ENCODE assay signal across 10 mouse cellular contexts in genomic region chr1:165104707-165105259, GRCm38 (mm10). TPM values are rescaled to one million over a fixed set of nuclear protein-coding genes. Genes with fewer than 3 reads are reported as not detected.
DNase-seq lines count a peak whose midpoint lies in the region; ATAC-seq lines count a peak whose summit lies in the region.
"Had no signal": no experiment of that assay in that cellular context is flagged by ENCODE, and none has a peak within 500 bp of the region (broad histone marks: within the 10 kb centered on the region; RNA-seq: fewer than 3 reads in every experiment).

No protein-coding gene starts in this region.

- ATAC-seq in embryonic facial prominence, embryonic 12.5 days (ENCODE audit: insufficient number of reproducible peaks, insufficient read depth, low FRiP score, low TSS enrichment): peak; percentile 10; the same call in 1 of the 2 replicates
- ATAC-seq in hindbrain, embryonic 16.5 days: peak; percentile 60
- ATAC-seq in midbrain, embryonic 14.5 days (ENCODE audit: low FRiP score, low TSS enrichment): peak; percentile 60; the same call in 1 of the 2 replicates

- DNase-seq in embryonic facial prominence, embryonic 10.5 days (ENCODE audit: low spot score): no peak
- DNase-seq in c-Kit-positive CD71-positive TER-119-negative erythroid progenitor cells, embryonic 14.5 days (ENCODE audit: low read depth): peak; percentile 48
- DNase-seq in midbrain, embryonic 14.5 days: peak; percentile 61
- no peak for DNase-seq in kidney, postnatal 10 days
- DNase-seq in adrenal gland, adult (ENCODE audit: inconsistent age in 2 of 2, low spot score in 1 of 2): no peak
- DNase-seq in embryo, embryonic 11 days: no peak

- 79% methylated on average over 7 of the region's 7 CpGs for WGBS in embryonic facial prominence, embryonic 12.5 days
- WGBS in embryonic facial prominence, embryonic 10.5 days: 88% methylated on average over 7 of the region's 7 CpGs
- WGBS in hindbrain, embryonic 16.5 days: 50% methylated on average over 7 of the region's 7 CpGs
- 56% methylated on average over 7 of the region's 7 CpGs for WGBS in midbrain, embryonic 14.5 days

- no peak overlapping the region for H3K27ac ChIP-seq in embryonic facial prominence, embryonic 12.5 days
- H3K27ac ChIP-seq in embryonic facial prominence, embryonic 10.5 days (replicated peaks): no peak overlapping the region
- H3K27ac ChIP-seq in hindbrain, embryonic 16.5 days (ENCODE audit: low read depth, low read length): no peak overlapping the region
- H3K27ac ChIP-seq in midbrain, embryonic 14.5 days (replicated peaks; ENCODE audit: low read depth, low read length): peak overlapping the region; percentile 28; the same call in 1 of the 2 replicates
- H3K27ac ChIP-seq: macrophage had no signal

- H3K36me3 ChIP-seq in embryonic facial prominence, embryonic 12.5 days: no peaks in the 10 kb centered on the region
- no peaks in the 10 kb centered on the region for H3K36me3 ChIP-seq in embryonic facial prominence, embryonic 10.5 days (replicated peaks)
- H3K36me3 ChIP-seq in hindbrain, embryonic 16.5 days (ENCODE audit: control insufficient read depth, insufficient read depth, low read length): no peaks in the 10 kb centered on the region
- no peaks in the 10 kb centered on the region for H3K36me3 ChIP-seq in midbrain, embryonic 14.5 days (ENCODE audit: control insufficient read depth, insufficient read depth, low read length)
- H3K36me3 ChIP-seq: embryonic facial prominence, embryonic 13.5 days had no signal

- H3K9me3 ChIP-seq in embryonic facial prominence, embryonic 12.5 days: no peaks in the 10 kb centered on the region
- H3K9me3 ChIP-seq in embryonic facial prominence, embryonic 10.5 days: no peaks in the 10 kb centered on the region
- no peaks in the 10 kb centered on the region for H3K9me3 ChIP-seq in hindbrain, embryonic 16.5 days (ENCODE audit: control insufficient read depth, low read length)
- no peaks in the 10 kb centered on the region for H3K9me3 ChIP-seq in midbrain, embryonic 14.5 days (ENCODE audit: control insufficient read depth, low read length)
- H3K9me3 ChIP-seq: embryonic facial prominence, embryonic 13.5 days had no signal

- no peaks in the 10 kb centered on the region for H3K4me1 ChIP-seq in embryonic facial prominence, embryonic 12.5 days
- no peaks in the 10 kb centered on the region; the same call in 1 of the 2 replicates for H3K4me1 ChIP-seq in embryonic facial prominence, embryonic 10.5 days
- H3K4me1 ChIP-seq in hindbrain, embryonic 16.5 days (ENCODE audit: control insufficient read depth, insufficient read depth, low read depth, low read length): peaks cover 11% of the 10 kb centered on the region
- peaks cover 7% of the 10 kb centered on the region; the same call in 1 of the 2 replicates for H3K4me1 ChIP-seq in midbrain, embryonic 14.5 days (ENCODE audit: control insufficient read depth, insufficient read depth, low read length)

- no peak overlapping the region for H3K4me3 ChIP-seq in embryonic facial prominence, embryonic 12.5 days
- no peak overlapping the region for H3K4me3 ChIP-seq in embryonic facial prominence, embryonic 10.5 days
- no peak overlapping the region for H3K4me3 ChIP-seq in hindbrain, embryonic 16.5 days (ENCODE audit: low read length)
- H3K4me3 ChIP-seq in midbrain, embryonic 14.5 days (replicated peaks; ENCODE audit: low read depth, low read length): no peak overlapping the region
- H3K4me3 ChIP-seq: embryonic facial prominence, embryonic 13.5 days had no signal

- no peaks in the 10 kb centered on the region for H3K27me3 ChIP-seq in embryonic facial prominence, embryonic 12.5 days
- no peaks in the 10 kb centered on the region for H3K27me3 ChIP-seq in embryonic facial prominence, embryonic 10.5 days (replicated peaks; ENCODE audit: low read depth, poor library complexity, severe bottlenecking)
- no peaks in the 10 kb centered on the region for H3K27me3 ChIP-seq in hindbrain, embryonic 16.5 days (replicated peaks; ENCODE audit: control insufficient read depth, insufficient read depth, low read length)
- no peaks in the 10 kb centered on the region for H3K27me3 ChIP-seq in midbrain, embryonic 14.5 days (ENCODE audit: control insufficient read depth, insufficient read depth, low read length)
- H3K27me3 ChIP-seq: embryonic facial prominence, embryonic 13.5 days had no signal

- no peak overlapping the region for H3K9ac ChIP-seq in embryonic facial prominence, embryonic 12.5 days
- H3K9ac ChIP-seq in hindbrain, embryonic 16.5 days (ENCODE audit: low read depth, low read length): no peak overlapping the region
- no peak overlapping the region for H3K9ac ChIP-seq in midbrain, embryonic 14.5 days (replicated peaks; ENCODE audit: low read length)
- H3K9ac ChIP-seq: embryonic facial prominence, embryonic 13.5 days had no signal

- no peak overlapping the region for H3K4me2 ChIP-seq in embryonic facial prominence, embryonic 12.5 days (replicated peaks)
- H3K4me2 ChIP-seq in hindbrain, embryonic 16.5 days (ENCODE audit: low read length): no peak overlapping the region
- no peak overlapping the region for H3K4me2 ChIP-seq in midbrain, embryonic 14.5 days (ENCODE audit: low read length)
- H3K4me2 ChIP-seq: embryonic facial prominence, embryonic 13.5 days had no signal

RNA-seq across cellular contexts. Expression of gene Tbx19, which starts 55.8 kb away (rescaled TPM):
- polyA plus RNA-seq in embryonic facial prominence, embryonic 12.5 days (2016; fragmentation: Nextera tagmentation; extraction: Ambion mirVana): not detected in 2 replicates
- not detected in 2 replicates for polyA plus RNA-seq in embryonic facial prominence, embryonic 10.5 days (2016; fragmentation: Nextera tagmentation; extraction: Ambion mirVana)
- polyA plus RNA-seq in hindbrain, embryonic 16.5 days (2015; fragmentation: Nextera tagmentation; extraction: Ambion mirVana): not detected in 2 replicates
- not detected in 2 replicates for polyA plus RNA-seq in midbrain, embryonic 14.5 days (2014; fragmentation: Nextera tagmentation; extraction: Ambion mirVana)
- polyA plus RNA-seq: embryonic facial prominence, embryonic 13.5 days; macrophage had no signal

Comparison
In these comparisons a context has a peak if more than half of its experiments do, and no peak if none do; other contexts are left out.
1. ATAC-seq: peak in every context shown above with its lines; median percentile 60 in hindbrain, embryonic 16.5 days; 60 in midbrain, embryonic 14.5 days; 10 in embryonic facial prominence, embryonic 12.5 days.
2. DNase-seq: peak in c-Kit-positive CD71-positive TER-119-negative erythroid progenitor cells, embryonic 14.5 days (single experiment) and midbrain, embryonic 14.5 days (single experiment); none in embryonic facial prominence, embryonic 10.5 days (single experiment), kidney, postnatal 10 days (single experiment), adrenal gland, adult (0 of 2) and embryo, embryonic 11 days (single experiment).